Mouse (Mus musculus) embryonic fibroblast, embryonic 13.5 days (primary cell): ENCODE results near the gene Acadm.

Experiments
- CTCF ChIP-seq: IDR thresholded peaks from 2 replicates; pipeline ENCODE4 v1.5.1; 2011; ENCODE audit warnings: mild to moderate bottlenecking, control low read depth, low read length, moderate library complexity, borderline replicate concordance; ENCODE audit not compliant: insufficient read depth
- POLR2A ChIP-seq: IDR thresholded peaks from 2 replicates; pipeline ENCODE4 v1.6.1; 2011; ENCODE audit warnings: low read depth, mild to moderate bottlenecking, control low read depth, low read length, moderate library complexity

DNA sequence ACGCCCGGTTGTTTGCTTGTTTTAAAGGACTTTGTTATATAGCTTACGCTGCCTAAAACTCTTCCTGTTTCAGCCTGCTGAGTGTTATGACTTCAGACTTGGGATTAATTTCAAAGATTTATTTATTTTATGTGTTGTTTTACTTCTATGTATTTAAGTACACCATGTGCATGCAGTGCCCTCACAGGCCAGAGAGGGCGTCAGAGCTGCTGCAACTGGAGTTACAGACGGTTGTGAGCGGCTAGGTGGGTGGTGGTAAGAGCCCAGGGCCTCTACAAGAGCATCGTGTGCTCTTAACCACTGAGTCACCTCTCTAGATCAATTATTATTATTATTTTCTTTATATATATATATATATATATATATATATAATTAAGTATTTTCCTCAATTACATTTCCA is 18.1 kb downstream of the Acadm start:
- TF ChIP-seq CTCF, result no peak
- TF ChIP-seq POLR2A, result no peak
